Mouse (Mus musculus) megakaryocyte-erythroid progenitor cell, adult 5-6 weeks (primary cell): ENCODE measurements at regions not wholly inside any gene's neighbourhood (a gene's known extent, or its start where the extent isn't known, plus 50 kb on each side); places are given as distances from the start of the nearest gene placed in this dataset.

Source experiments
- ATAC-seq: replicated peaks from 2 replicates; pipeline ENCODE4 v1.8.0; 2016; ENCODE audit warnings: mild to moderate bottlenecking, inconsistent platforms; ENCODE audit not compliant: severe bottlenecking, poor library complexity, low FRiP score, low TSS enrichment

DNA sequence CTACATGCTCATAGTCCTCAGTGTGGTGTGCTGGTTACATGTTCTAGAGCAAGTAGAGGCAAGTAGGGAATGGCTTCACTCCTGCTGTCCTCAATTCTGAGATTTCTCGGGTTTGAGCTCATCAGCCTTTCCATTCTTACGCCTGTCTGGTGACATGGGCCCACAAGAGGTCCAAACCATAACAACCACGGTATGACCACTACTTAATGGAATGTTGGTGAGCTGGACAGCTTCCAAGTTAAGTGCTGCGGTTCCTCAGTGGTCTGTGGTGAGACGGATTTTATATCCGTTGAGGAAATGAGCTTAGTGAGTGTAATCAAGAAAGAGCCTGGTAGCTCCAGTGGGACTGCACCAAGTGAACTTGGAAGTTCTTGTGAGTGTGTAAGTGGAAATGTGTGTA is 381.6 kb downstream of the 1810013L24Rik start:
- no peak for ATAC-seq

DNA sequence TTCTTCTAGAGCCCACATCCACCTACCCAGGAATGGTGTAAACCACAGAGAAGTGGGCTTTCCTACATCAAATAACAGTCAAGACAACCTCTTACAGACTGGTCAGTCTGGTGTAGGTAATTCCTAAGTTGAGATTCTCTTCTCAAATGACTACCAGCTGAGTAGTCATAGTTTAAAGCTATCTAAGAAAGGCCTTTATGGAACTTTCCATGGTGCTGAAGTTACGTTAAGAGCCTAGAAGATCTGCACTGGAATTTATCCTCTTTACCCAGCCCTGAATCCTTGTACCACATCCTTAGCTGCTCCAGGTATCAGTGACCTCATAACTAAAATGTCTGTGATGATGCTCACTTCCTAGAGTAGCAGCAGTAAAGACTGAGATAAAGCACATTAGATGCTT is 385.2 kb downstream of the 1810013L24Rik start:
- no peak for ATAC-seq

GRCm38 (mm10) chr16:9217361-9217760 is 387.5 kb downstream of the 1810013L24Rik start:
- no peak for ATAC-seq

DNA sequence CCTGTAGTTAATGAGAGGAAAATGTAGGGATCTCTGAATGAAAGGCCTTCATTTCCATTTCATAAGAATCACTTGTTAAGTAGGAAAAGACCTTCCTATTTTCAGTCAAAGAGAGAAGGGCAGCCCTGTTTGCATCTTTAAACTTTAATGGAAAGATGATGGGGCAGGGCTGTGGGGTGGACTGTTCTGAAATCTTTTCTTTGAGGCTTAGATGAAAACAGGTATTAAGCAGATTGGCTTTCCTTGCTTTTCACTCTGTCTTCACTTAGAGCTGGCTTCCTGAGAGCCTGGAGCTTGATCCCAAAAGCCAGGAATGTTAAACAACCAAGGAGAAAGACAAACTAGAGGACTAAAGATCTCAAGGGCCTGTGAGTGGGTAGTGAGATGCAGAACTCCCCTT is 400.3 kb downstream of the 1810013L24Rik start:
- ATAC-seq: no peak

DNA sequence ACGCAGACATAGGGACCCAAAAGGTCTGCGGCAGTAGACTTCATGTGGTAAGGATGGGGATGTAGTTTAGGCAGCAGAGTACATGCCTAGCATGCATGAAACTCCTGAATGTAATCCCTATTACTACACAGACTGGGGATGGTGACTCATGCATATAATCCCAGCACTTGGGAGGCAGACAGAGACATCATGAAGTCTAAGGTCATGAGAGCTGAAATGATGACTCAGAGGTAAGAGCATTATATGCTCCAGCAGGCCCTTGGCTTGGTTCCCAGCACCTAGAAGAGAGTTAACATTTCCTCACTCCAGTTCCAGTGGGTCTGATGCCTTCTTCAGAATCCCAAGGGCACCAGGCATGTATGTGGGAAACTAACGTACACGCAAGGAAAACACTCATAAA is 412.2 kb downstream of the 1810013L24Rik start:
- ATAC-seq: no peak

GRCm38 (mm10) chr16:9247198-9247597 is 417.3 kb downstream of the 1810013L24Rik start:
- no peak for ATAC-seq

GRCm38 (mm10) chr16:9253054-9253453 is 423.2 kb downstream of the 1810013L24Rik start:
- ATAC-seq: no peak

GRCm38 (mm10) chr16:9255351-9255750 is 425.5 kb downstream of the 1810013L24Rik start:
- ATAC-seq: no peak

GRCm38 (mm10) chr16:9260966-9261365 is 431.1 kb downstream of the 1810013L24Rik start:
- no peak for ATAC-seq

- ATAC-seq: no peak
Observed at GRCm38 (mm10) chr16:9264554-9265145, 434.8 kb downstream of the 1810013L24Rik start.

GRCm38 (mm10) chr16:9267204-9267603 is 437.3 kb downstream of the 1810013L24Rik start:
- ATAC-seq: no peak

GRCm38 (mm10) chr16:9270099-9270498 is 440.2 kb downstream of the 1810013L24Rik start:
- no peak for ATAC-seq

DNA sequence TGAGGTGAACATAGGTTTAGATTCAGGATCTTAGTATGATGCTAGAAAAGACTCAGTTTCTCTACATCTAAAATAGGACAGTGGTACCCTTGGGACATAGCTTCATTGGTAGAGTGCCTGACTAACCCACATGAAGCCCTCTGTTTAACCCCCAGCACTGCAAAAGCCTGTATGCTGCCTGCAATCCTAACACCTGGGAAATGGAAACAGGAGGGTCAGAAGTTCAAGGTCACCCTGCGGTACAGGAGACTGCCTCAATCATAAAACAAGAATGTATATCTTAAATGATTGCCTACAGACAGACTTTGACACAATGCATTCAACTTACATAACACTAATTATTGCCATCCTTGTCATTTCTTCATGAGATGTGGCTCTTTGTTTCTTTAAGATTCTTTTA is 440.8 kb downstream of the 1810013L24Rik start:
- no peak for ATAC-seq

- ATAC-seq: no peak
Observed at GRCm38 (mm10) chr16:9273751-9274300, 443.9 kb downstream of the 1810013L24Rik start.

DNA sequence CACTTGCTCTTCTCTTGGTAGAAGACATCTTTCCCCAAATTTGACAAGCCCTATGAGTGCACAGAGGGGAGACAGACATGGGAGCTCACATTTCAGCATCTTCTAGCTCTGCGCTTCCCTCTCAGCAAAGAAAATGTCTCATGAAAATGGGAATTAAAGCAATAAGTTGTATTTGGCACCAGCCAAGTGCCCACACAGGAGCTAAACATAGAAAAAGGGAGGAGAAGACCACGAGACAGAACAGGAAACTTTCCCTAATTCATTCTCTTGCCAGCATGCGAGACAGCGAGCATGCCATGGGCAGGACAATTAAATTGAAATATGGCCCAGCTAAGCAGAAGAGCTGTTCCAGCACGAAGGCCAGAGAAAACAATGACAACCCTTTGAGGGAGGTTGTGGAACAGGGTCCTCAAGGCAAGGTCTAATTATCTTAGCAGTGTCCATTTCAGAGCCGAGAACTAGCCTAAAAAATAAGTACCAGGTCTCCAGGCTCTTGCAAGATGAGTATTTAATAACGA is 444.7 kb downstream of the 1810013L24Rik start:
- no peak for ATAC-seq

DNA sequence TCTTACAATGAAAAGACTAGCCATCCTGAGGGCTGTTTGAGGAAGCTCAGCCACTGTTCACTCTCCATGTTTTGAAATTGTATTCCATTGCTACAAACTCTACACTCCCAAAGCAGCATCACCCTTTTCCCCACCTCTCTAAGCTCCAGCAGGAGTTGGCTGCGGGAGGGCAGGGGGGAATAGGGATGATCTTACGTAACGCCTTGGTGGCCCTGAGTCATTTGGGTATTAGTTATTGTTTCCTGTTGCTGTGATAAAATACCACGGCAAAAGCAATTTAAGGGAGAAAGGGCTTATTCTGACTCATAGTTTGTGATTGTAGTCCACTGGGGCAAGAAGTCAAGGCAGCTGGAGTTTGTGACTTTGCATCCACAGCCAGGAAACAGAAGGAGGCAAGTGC is 445.5 kb downstream of the 1810013L24Rik start:
- no peak for ATAC-seq

DNA sequence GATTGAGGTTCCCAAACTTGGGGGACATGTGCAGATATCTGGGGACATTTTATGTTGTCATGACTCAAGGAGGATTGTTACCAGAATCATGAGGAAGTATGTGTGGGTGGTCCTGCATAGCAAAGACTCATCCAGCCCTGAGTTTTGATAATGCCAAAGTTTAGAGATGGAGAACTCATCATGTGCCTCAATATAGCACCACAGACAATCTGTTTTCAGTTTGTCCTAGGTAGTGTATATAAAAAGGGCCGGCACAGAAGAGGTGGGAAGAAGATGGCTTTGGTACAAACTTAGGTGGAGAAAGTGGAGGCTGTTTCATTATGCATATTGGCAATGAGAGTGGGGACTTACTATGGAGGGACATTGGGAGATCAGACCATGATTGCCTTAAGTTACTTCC is 447.2 kb downstream of the 1810013L24Rik start:
- no peak for ATAC-seq

DNA sequence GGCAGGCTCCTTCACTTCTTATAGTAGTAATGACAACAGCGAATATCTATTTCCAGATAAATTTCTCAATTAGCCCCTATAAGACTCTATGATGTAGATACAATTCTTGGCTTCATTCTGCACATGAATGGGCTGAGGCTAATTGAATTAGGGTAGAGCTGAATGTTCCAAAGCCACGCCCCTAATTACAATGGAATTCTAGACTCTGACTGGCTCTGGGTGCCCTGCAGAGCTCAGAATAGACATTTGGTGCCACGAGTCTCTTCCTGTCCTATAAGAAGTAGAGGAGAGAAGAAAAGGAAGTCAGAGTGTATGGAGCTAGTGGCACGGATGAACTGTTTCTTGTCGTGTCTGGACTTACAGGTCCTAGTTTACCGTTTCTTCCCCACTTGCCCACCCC is 449.8 kb downstream of the 1810013L24Rik start:
- no peak for ATAC-seq

- no peak for ATAC-seq
Observed at GRCm38 (mm10) chr16:9280431-9280830, 450.5 kb downstream of the 1810013L24Rik start.

- ATAC-seq: no peak
Observed at GRCm38 (mm10) chr16:9280931-9281330, 451.0 kb downstream of the 1810013L24Rik start.

GRCm38 (mm10) chr16:9284423-9284822 is 454.5 kb downstream of the 1810013L24Rik start:
- ATAC-seq: no peak
